Mouse (Mus musculus) liver, adult 2 months (tissue): ENCODE results near the gene Sit1.

ENCODE experiments used
- CTCF ChIP-seq: fragments of 200-500 bp; IDR thresholded peaks from 2 replicates; pipeline ENCODE4 v1.5.1; 2011; ENCODE audit warnings: low read depth, low read length, control low read depth
- POLR2A ChIP-seq: fragments of 200-500 bp; IDR thresholded peaks from 2 replicates; pipeline ENCODE4 v1.6.1; 2011; ENCODE audit warnings: low read length, control low read depth; ENCODE audit not compliant: insufficient read depth; ENCODE audit errors: extremely low read depth

- TF ChIP-seq POLR2A (no peak), CTCF (no peak)
Measured at GRCm38 (mm10) chr4:43481894-43482456, 1.6 kb downstream of the Sit1 start.
